Mouse (Mus musculus): ENCODE results near the gene Lix1. TPM values are rescaled to one million over a fixed set of nuclear protein-coding genes. Genes with fewer than 3 reads are reported as not detected.

Gene Lix1
- total RNA-seq (2021), result 1 to 10 TPM; 2.2 to 2.6 TPM
- long read RNA-seq, experiment 1, partial matches to known transcripts, result 0 of 3 reads
- long read RNA-seq, experiment 1, other reads (novel, unspliced or antisense), result 0 of 3 reads
- long read RNA-seq, experiment 2, transcript Lix1-202 (3 exons, 2,678 nt), result major isoform, 6 of 6 reads
- long read RNA-seq, experiment 2, partial matches to known transcripts, result 0 of 6 reads
- long read RNA-seq, experiment 2, other reads (novel, unspliced or antisense), result 0 of 6 reads

DNA sequence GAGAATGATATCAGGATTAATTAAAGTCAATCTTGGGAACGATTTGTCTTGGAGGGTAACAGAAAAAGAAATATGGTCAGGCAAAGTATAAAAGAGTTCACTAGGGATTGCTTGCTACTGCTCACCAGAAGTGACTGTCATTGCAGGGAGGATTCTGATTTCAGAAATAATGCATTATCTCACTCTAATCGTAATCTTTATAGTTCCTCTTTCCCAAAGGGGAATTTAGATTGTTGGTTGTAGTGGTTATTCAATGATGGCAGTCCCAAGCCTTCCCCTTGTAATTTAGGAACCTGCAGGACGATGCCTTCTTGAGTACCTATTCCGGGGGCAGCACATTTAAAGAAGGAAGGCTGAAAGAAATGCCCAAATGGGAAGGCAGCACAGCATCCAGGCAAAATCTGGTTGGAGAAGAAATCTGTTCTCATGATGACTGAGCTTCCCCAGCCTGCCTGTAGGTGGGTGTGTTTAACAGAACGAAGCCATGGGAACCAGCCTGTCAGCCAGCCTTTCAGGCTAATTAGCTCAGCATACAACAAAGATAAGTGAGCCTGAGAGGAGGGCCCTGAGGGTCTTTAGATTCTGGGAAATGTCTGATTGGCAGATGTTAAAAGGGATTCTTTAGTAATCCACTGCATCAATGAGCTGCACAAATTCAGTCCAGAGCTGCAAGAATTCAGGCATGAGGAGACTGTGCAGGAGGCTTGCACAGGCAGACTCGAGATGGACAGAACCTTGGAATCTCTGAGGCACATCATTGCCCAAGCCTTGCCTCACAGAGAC lies at the start of gene Lix1:
Gene Lix1 (plus strand): TSS at position 451 of the 783 bp plus-strand sequence.
- DNase-seq, result no peak

- no peak for DNase-seq
These were observed 28.9 kb upstream of the Lix1 start for GRCm38 (mm10) chr17:17373550-17373917.

DNA sequence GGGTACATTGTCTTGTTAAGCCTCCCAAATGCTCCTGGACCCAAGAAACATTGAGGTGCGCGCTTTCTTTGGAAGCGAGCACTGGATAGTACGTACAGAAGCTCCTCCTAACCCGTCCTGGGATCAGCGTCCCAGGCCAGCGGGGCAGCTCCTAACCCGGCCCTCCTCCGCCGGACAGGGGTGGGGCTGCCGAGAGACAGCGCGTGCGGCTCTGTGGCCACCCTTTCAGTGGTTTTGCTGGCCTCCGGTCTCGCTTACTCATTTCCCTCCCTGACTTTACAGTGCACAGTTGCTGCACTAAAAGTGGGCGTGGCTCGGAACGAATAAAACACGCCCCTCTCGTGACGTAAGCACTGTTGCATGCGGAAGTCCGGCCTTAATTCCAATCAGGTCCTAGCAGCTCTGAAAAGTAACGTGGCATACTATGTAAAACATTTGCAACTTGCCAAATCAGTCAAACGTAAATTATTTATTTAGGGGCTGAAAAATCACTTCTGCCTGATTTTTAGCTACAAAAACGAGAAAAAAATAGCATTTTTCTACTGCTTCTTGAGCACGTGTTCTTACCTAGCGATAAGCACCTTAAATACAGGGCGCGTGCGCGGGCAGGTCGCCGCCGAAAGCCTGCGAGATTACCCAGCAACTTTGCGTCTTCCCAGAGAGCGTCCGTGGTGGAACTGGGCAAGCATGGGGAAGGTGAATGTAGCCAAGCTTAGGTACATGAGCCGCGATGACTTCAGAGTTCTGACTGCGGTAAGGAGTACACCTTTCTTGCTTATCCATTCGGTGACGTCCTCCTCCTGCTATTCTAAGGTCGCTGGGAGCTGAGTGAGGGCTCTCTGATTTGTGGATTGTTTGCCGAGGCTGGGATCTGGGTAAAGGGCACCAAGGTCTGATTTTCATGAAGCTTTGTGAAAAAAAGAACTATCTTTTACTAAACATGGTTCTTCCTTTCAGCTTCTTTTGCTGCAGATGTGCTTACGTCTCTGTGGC lies 28.3 kb upstream of the Lix1 start, which contains the start of gene Riok2:
Gene Riok2 (plus strand): TSS at position 392 of the 993 bp plus-strand sequence.
- DNase-seq, result peak; percentile 93

DNA sequence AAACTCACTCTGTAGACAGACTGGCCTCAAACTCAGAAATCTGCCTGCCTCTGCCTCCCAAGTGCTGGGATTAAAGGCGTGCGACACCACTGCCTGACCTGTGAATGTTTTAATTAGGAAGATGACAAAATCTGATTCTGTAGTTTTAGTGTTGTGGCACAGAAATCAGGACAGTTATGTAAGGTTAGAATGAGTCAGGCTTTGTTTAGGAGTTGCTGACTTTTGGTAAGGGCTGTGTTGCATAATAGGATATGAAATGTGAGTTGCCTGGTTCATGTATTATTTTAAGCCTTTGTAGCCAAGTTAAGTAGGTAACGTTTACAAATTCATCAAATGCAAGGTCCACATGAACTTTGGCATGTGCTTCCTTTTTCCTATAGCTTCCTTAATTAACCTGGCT lies 26.9 kb upstream of the Lix1 start:
- DNase-seq, result no peak

DNA sequence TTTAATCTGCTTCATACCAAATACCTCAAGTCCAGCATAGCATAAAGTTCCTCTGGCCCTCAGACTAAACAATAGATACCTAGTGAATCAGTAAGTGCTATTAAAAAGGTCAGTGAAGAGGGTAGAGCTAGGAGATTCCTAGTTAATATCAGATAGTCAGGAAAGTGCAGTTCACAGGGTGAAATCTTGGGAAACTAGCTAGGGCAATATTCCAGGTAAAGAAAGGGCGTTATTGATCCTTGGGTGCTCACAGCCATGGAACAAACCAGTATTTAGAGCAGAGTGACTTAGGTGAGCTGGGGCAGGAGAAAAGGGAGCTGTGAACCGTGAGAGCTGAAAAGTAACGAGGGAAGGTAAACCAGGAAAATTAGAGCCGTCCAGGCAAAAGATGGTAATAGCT lies 18.8 kb upstream of the Lix1 start:
- no peak for DNase-seq

- no peak for DNase-seq
These were observed 18.0 kb upstream of the Lix1 start for GRCm38 (mm10) chr17:17384502-17384901.

DNA sequence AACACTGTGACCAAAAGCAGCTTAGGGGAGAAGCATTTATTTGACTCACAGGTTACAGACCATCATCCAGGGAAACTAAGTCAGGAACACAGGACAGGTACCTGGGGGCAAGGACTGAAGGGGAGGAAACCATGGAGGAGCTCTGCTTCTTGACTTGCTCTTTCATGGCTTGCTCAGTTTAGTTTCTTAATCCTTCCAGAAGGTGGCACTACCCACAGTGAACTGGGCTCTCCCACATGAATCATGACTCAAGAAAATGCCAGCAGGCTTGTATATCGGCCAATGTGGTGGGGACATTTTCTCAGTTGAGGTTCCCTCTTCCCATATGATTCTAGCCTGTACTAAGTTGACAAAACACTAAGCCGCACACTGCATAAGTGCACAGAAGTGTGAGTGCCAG lies 16.4 kb upstream of the Lix1 start:
- DNase-seq, result no peak

DNA sequence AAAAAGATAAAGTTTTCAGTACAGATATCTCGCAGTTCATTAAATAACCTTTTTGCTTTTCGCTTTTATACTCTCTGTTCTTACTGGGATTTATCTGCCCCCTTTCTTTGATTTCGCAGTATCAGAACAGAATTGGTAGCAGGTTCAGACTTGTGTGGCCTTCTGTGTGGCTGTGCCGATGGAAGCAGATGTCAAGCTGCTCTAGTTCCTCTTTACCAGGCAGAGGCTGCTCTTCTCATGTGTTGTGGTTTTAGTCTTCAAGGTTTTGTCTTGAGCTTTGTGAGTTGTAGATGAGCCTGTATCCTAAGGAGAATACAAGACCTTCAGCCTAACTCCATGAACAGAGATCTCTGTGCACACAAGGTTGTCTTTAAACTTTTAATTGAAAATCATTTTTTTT lies 10.6 kb upstream of the Lix1 start:
- no peak for DNase-seq

GRCm38 (mm10) chr17:17392863-17393262 lies 9.6 kb upstream of the Lix1 start:
- no peak for DNase-seq

DNA sequence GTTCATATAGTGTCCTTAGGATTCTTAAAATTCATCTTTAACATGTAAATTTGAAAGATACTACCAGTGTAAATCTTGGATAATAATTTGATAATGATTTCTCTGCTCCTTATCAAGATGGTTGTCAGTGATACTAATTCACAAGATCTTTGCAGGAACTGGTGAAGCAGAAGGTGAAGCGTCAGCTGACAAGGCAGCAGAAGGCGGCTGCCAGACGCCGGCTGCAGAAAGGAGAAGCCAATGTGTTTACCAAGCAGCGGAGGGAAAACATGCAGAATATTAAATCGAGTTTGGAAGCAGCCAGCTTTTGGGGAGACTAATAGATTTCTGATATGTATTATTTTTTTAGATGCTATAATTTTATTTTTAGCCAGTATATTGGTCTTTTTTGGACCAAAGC lies 9.2 kb upstream of the Lix1 start:
- no peak for DNase-seq

DNA sequence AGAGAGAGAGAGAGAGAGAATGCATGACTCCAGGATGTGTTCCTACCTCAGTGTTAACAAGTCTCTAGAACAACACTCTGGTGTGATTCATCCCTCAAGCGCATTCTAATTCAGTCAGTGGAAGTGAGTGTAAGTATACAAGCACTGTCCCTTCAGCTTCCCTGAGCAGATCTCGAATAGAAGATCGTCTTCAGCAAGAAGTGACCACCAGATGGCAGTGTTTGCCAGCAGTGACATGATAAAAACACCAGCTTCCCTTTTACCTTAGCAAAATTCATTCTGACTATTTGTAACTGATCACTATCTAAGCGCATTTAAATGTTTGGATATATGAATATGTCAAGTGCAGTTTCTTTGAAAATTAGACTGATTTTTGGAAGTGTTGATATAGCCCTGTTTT lies 8.1 kb upstream of the Lix1 start:
- peak; percentile 26 for DNase-seq

DNA sequence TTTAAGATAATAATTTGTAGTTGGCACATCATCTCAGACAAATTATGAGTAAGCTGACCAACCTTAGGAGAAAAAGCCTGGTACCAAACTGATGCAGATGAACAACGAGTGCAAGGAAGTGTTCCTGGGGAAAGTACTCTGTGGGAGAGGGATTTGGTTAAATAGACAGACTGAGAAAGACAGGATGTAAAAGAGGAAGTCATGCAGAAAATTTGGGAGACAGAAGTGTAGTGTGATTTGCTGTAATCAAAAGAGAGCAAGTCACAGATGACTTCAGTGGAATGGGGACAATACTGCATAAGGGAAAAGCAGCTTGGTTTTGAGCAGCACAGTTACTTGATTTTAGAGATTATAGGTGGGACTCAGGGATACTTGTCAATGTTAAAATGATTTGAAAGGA lies 5.6 kb upstream of the Lix1 start:
- no peak for DNase-seq

DNA sequence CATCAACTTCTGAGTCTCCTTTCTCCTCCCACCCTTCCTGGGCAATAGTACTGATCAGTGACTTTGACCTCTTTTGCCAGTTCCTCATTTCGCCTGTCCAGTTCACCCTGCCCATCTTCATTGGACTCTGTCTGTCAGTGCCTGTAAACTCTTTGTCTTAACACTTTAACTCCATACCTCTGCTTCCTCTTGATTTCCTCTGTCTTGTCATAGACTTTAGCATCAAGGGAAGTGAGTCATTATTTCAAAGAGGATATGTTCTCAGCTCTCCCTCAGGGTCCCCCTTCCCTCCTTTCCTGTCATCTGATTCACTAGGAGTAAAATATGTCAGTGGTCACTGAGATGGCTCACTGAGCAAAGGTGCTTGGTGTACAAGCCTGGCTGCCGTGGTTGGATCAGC lies 3.8 kb upstream of the Lix1 start:
- DNase-seq, result no peak

- DNase-seq, result no peak
These were observed 566 bp downstream of the Lix1 start for GRCm38 (mm10) chr17:17403038-17403437.

DNA sequence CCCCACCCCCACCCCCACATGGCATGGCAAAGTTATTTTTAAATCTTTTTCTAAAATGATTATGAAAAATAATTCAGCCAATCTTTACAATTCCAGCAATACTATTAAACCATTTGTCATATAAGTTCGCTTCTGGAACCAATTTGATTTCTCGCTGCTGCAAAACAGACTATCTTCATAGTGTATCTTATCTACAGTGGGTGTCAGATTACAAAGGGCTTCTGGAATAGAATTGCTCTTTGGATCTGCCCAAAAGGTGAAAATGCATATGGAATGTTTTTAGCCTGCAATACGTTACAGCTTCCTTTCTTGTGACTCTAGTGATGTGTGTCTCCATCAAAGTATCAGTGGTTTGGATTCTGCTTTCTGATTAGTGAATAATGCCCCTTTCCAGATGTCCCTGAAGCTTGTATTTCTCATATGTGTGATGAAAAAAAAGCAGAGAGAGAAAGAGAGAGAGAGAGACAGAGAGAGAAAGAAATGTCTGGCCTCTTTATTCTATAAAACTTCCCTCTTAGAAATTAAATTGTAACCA lies 1.2 kb downstream of the Lix1 start:
- DNase-seq, result no peak

- no peak for DNase-seq
These were observed 2.5 kb downstream of the Lix1 start for GRCm38 (mm10) chr17:17404811-17405544.

- DNase-seq, result no peak
These were observed 3.1 kb downstream of the Lix1 start for GRCm38 (mm10) chr17:17405606-17406005.

DNA sequence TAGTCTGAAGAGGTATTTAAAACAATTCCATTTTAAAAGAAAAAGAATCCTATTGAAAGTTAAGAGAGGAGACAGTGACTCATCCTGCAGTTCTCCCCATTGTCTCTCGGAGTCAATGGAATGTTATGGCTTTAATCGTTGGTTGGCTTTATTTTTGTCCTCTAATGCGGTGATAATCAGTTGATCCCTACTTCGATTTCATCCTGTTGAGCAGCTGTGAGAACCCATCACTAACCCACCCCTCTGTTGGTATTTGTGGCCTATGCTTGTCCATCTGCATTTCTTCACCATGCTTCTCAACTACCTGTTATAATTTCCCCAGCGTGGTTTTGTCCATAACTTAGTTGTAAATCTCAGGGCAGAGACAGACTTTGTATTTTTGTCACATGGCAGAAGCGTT lies 5.7 kb downstream of the Lix1 start:
- no peak for DNase-seq

DNA sequence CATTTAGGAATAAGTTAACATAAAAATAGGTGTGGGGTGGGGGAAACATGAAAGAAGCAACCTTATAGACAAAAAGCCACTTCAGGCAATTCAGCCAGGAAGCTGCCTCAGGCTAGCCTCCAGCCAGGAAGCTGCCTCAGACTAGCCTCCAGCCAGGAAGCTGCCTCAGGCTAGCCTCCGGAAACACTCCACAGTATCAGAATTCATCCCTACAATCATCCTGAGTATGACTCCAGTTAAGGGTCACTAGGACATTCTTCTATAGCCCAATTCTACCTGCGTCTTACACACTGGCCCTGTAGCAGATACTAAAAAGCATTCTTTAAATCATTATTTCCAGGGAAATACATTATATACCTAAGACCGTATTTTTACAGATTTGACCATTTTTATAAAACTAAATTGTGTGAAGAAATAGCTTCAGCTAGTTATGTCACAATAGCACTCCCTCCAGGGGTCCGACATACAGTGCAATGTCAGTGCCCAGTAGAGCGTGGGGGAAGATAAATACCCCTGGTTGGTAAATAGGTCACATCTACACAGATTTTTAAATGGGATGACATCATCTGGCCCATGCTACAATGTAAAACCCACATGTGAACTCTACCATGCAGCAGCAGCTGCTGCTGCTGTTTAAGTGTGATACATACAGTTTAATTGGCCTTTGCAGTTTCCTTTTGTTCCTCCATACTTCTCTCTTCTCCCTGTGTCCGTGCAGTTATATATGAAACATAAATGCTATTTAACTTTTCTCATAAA lies 6.4 kb downstream of the Lix1 start:
- DNase-seq, result no peak

- DNase-seq, result no peak
These were observed 7.1 kb downstream of the Lix1 start for GRCm38 (mm10) chr17:17409601-17410000.

GRCm38 (mm10) chr17:17411443-17411842 lies 9.0 kb downstream of the Lix1 start:
- no peak for DNase-seq
